Mouse (Mus musculus): ENCODE results near the gene Chn2. TPM values are rescaled to one million over a fixed set of nuclear protein-coding genes. Genes with fewer than 3 reads are reported as not detected.
A peak's percentile ranks its signal among the peaks of the same experiment; 100 is the strongest.

Chn2 gene
- polyA plus RNA-seq, 1 experiment from 2014 or later, result 10.6 TPM

GRCm38 (mm10) chr6:54151443-54152241 is 112.3 kb downstream of the Chn2 start:
- Histone ChIP-seq H3K4me3 (no peak overlapping the region), H3K27ac (no peak overlapping the region), H3K9me3 (peaks cover 3% of the 10 kb centered on the region; the same call in 1 of the 2 replicates), H3K27me3 (ENCODE audit: poor library complexity, severe bottlenecking) (0 out of 2 replicates have a peak, but pooled peaks cover 12% of the 10 kb centered on the region), H3K4me1 (peaks cover 45% of the 10 kb centered on the region), H3K36me3 (replicated peaks) (no peaks in the 10 kb centered on the region)
- DNase-seq (ENCODE audit: extremely low spot score, low spot score), result no peak
- WGBS, result 80% methylated on average over 7 of the region's 7 CpGs

- Histone ChIP-seq H3K27ac (no peak overlapping the region), H3K4me3 (no peak overlapping the region), H3K27me3 (ENCODE audit: poor library complexity, severe bottlenecking) (no peaks in the 10 kb centered on the region), H3K36me3 (replicated peaks) (no peaks in the 10 kb centered on the region), H3K4me1 (peaks cover 18% of the 10 kb centered on the region), H3K9me3 (peaks cover 3% of the 10 kb centered on the region; the same call in 1 of the 2 replicates)
- DNase-seq (ENCODE audit: extremely low spot score, low spot score), result no peak
- 90% methylated on average over 2 of the region's 2 CpGs for WGBS
These were observed 117.7 kb downstream of the Chn2 start for GRCm38 (mm10) chr6:54157097-54157496.

- WGBS, result 77% methylated on average over 3 of the region's 3 CpGs
- no peaks in the 10 kb centered on the region for H3K27me3 ChIP-seq (ENCODE audit: poor library complexity, severe bottlenecking)
- no peak for DNase-seq (ENCODE audit: extremely low spot score, low spot score)
- no peaks in the 10 kb centered on the region for H3K36me3 ChIP-seq (replicated peaks)
- no peak overlapping the region for H3K4me3 ChIP-seq
- peaks cover 18% of the 10 kb centered on the region for H3K4me1 ChIP-seq
- no peaks in the 10 kb centered on the region for H3K9me3 ChIP-seq
- H3K27ac ChIP-seq, result no peak overlapping the region
These were observed 119.0 kb downstream of the Chn2 start for GRCm38 (mm10) chr6:54158317-54158716.

GRCm38 (mm10) chr6:54160677-54161076 is 121.3 kb downstream of the Chn2 start:
- 84% methylated on average over 3 of the region's 3 CpGs for WGBS
- no peak for DNase-seq (ENCODE audit: extremely low spot score, low spot score)
- Histone ChIP-seq H3K4me3 (no peak overlapping the region), H3K36me3 (replicated peaks) (no peaks in the 10 kb centered on the region), H3K9me3 (no peaks in the 10 kb centered on the region), H3K27me3 (ENCODE audit: poor library complexity, severe bottlenecking) (no peaks in the 10 kb centered on the region), H3K4me1 (peaks cover 11% of the 10 kb centered on the region), H3K27ac (peak overlapping the region; percentile 44; the same call in 1 of the 2 replicates)

- H3K36me3 ChIP-seq (replicated peaks), result no peaks in the 10 kb centered on the region
- DNase-seq (ENCODE audit: extremely low spot score, low spot score), result no peak
- no peaks in the 10 kb centered on the region for H3K27me3 ChIP-seq (ENCODE audit: poor library complexity, severe bottlenecking)
- WGBS, result 59% methylated on average over 3 of the region's 3 CpGs
- H3K4me1 ChIP-seq, result peaks cover 11% of the 10 kb centered on the region
- 0 out of 2 replicates have a peak overlapping the region, but pooled peaks have one; percentile 44 for H3K27ac ChIP-seq
- H3K9me3 ChIP-seq, result no peaks in the 10 kb centered on the region
- H3K4me3 ChIP-seq, result no peak overlapping the region
These were observed 121.9 kb downstream of the Chn2 start for GRCm38 (mm10) chr6:54161246-54161645.

- WGBS, result 90% methylated on average over 5 of the region's 5 CpGs
- Histone ChIP-seq H3K4me3 (no peak overlapping the region), H3K9me3 (no peaks in the 10 kb centered on the region), H3K27me3 (ENCODE audit: poor library complexity, severe bottlenecking) (no peaks in the 10 kb centered on the region), H3K4me1 (peaks cover 19% of the 10 kb centered on the region), H3K27ac (no peak overlapping the region), H3K36me3 (replicated peaks) (no peaks in the 10 kb centered on the region)
- no peak for DNase-seq (ENCODE audit: extremely low spot score, low spot score)
These were observed 123.0 kb downstream of the Chn2 start for GRCm38 (mm10) chr6:54162321-54162720.

GRCm38 (mm10) chr6:54162786-54163185 is 123.4 kb downstream of the Chn2 start:
- 88% methylated on average over 9 of the region's 9 CpGs for WGBS
- no peak for DNase-seq (ENCODE audit: extremely low spot score, low spot score)
- no peaks in the 10 kb centered on the region for H3K9me3 ChIP-seq
- no peaks in the 10 kb centered on the region for H3K27me3 ChIP-seq (ENCODE audit: poor library complexity, severe bottlenecking)
- no peak overlapping the region for H3K4me3 ChIP-seq
- peaks cover 20% of the 10 kb centered on the region for H3K4me1 ChIP-seq
- H3K36me3 ChIP-seq (replicated peaks), result no peaks in the 10 kb centered on the region
- no peak overlapping the region for H3K27ac ChIP-seq

GRCm38 (mm10) chr6:54163702-54164101 is 124.3 kb downstream of the Chn2 start:
- H3K4me1 ChIP-seq, result peaks cover 20% of the 10 kb centered on the region
- no peaks in the 10 kb centered on the region for H3K27me3 ChIP-seq (ENCODE audit: poor library complexity, severe bottlenecking)
- no peak overlapping the region for H3K27ac ChIP-seq
- no peaks in the 10 kb centered on the region for H3K9me3 ChIP-seq
- no peak overlapping the region for H3K4me3 ChIP-seq
- no peaks in the 10 kb centered on the region for H3K36me3 ChIP-seq (replicated peaks)
- no peak for DNase-seq (ENCODE audit: extremely low spot score, low spot score)

- Histone ChIP-seq H3K9me3 (no peaks in the 10 kb centered on the region), H3K27ac (no peak overlapping the region), H3K27me3 (ENCODE audit: poor library complexity, severe bottlenecking) (no peaks in the 10 kb centered on the region), H3K36me3 (replicated peaks) (no peaks in the 10 kb centered on the region), H3K4me3 (no peak overlapping the region), H3K4me1 (peaks cover 20% of the 10 kb centered on the region)
- peak; percentile 30 for DNase-seq (ENCODE audit: extremely low spot score, low spot score)
- 38% methylated on average over 4 of the region's 4 CpGs for WGBS
These were observed 125.4 kb downstream of the Chn2 start for GRCm38 (mm10) chr6:54164777-54165176.

- Histone ChIP-seq H3K36me3 (replicated peaks) (no peaks in the 10 kb centered on the region), H3K27ac (no peak overlapping the region), H3K4me1 (peaks cover 25% of the 10 kb centered on the region), H3K4me3 (no peak overlapping the region), H3K27me3 (ENCODE audit: poor library complexity, severe bottlenecking) (no peaks in the 10 kb centered on the region), H3K9me3 (no peaks in the 10 kb centered on the region)
- no peak for DNase-seq (ENCODE audit: extremely low spot score, low spot score)
- WGBS, result 88% methylated on average over 7 of the region's 7 CpGs
These were observed 125.9 kb downstream of the Chn2 start for GRCm38 (mm10) chr6:54165246-54165645.

- WGBS, result 91% methylated on average over 4 of the region's 4 CpGs
- no peaks in the 10 kb centered on the region for H3K27me3 ChIP-seq (ENCODE audit: poor library complexity, severe bottlenecking)
- DNase-seq (ENCODE audit: extremely low spot score, low spot score), result no peak
- no peak overlapping the region for H3K4me3 ChIP-seq
- no peaks in the 10 kb centered on the region for H3K9me3 ChIP-seq
- peaks cover 28% of the 10 kb centered on the region for H3K4me1 ChIP-seq
- H3K36me3 ChIP-seq (replicated peaks), result no peaks in the 10 kb centered on the region
- H3K27ac ChIP-seq, result no peak overlapping the region
These were observed 126.5 kb downstream of the Chn2 start for GRCm38 (mm10) chr6:54165863-54166262.

GRCm38 (mm10) chr6:54166991-54167546 is 127.7 kb downstream of the Chn2 start:
- no peaks in the 10 kb centered on the region for H3K36me3 ChIP-seq (replicated peaks)
- 77% methylated on average over 7 of the region's 7 CpGs for WGBS
- H3K27me3 ChIP-seq (ENCODE audit: poor library complexity, severe bottlenecking), result no peaks in the 10 kb centered on the region
- no peak for DNase-seq (ENCODE audit: extremely low spot score, low spot score)
- H3K9me3 ChIP-seq, result no peaks in the 10 kb centered on the region
- H3K27ac ChIP-seq, result no peak overlapping the region
- peaks cover 30% of the 10 kb centered on the region for H3K4me1 ChIP-seq
- H3K4me3 ChIP-seq, result no peak overlapping the region

- DNase-seq (ENCODE audit: extremely low spot score, low spot score), result no peak
These were observed 131.0 kb downstream of the Chn2 start for GRCm38 (mm10) chr6:54170286-54170894.

More at GRCm38 (mm10) chr6:54170286-54170894, 131.0 kb downstream of the Chn2 start:
- Histone ChIP-seq H3K27me3 (ENCODE audit: poor library complexity, severe bottlenecking) (no peaks in the 10 kb centered on the region), H3K4me1 (peaks cover 30% of the 10 kb centered on the region), H3K4me3 (no peak overlapping the region), H3K9me3 (no peaks in the 10 kb centered on the region), H3K36me3 (replicated peaks) (no peaks in the 10 kb centered on the region), H3K27ac (no peak overlapping the region)
- WGBS, result 71% methylated on average over 11 of the region's 11 CpGs
